Mouse (Mus musculus): ENCODE data around the gene Abhd11.

Abhd11 gene

GRCm38 (mm10) chr5:134986298-134987268, 22.4 kb upstream of the Abhd11 start:
- no peak for DNase-seq (ENCODE audit: low read depth)

GRCm38 (mm10) chr5:134989166-134989565, 19.8 kb upstream of the Abhd11 start:
- DNase-seq (ENCODE audit: low read depth): no peak

- no peak for DNase-seq (ENCODE audit: low read depth)
Observed at GRCm38 (mm10) chr5:134989741-134990140, 19.2 kb upstream of the Abhd11 start.

- DNase-seq (ENCODE audit: low read depth): no peak
Observed at GRCm38 (mm10) chr5:134992566-134992965, 16.4 kb upstream of the Abhd11 start.

- DNase-seq (ENCODE audit: low read depth): no peak
Observed at GRCm38 (mm10) chr5:134998359-134998758, 10.6 kb upstream of the Abhd11 start.

GRCm38 (mm10) chr5:134999797-135000196, 9.2 kb upstream of the Abhd11 start:
- no peak for DNase-seq (ENCODE audit: low read depth)

GRCm38 (mm10) chr5:135000751-135001150, 8.2 kb upstream of the Abhd11 start:
- no peak for DNase-seq (ENCODE audit: low read depth)

GRCm38 (mm10) chr5:135001309-135001708, 7.6 kb upstream of the Abhd11 start:
- no peak for DNase-seq (ENCODE audit: low read depth)

- DNase-seq (ENCODE audit: low read depth): no peak
Observed at GRCm38 (mm10) chr5:135002151-135002550, 6.8 kb upstream of the Abhd11 start.

GRCm38 (mm10) chr5:135007802-135008571, 965 bp upstream of the Abhd11 start:
- DNase-seq (ENCODE audit: low read depth): no peak

- DNase-seq (ENCODE audit: low read depth): peak; percentile 76
Observed at GRCm38 (mm10) chr5:135009590-135010319, 803 bp downstream of the Abhd11 start.

- DNase-seq (ENCODE audit: low read depth): no peak
Observed at GRCm38 (mm10) chr5:135010320-135010709, 1.4 kb downstream of the Abhd11 start.

- DNase-seq (ENCODE audit: low read depth): no peak
Observed at GRCm38 (mm10) chr5:135010841-135011743, 2.1 kb downstream of the Abhd11 start.

GRCm38 (mm10) chr5:135011809-135012613, 3.1 kb downstream of the Abhd11 start:
- no peak for DNase-seq (ENCODE audit: low read depth)

GRCm38 (mm10) chr5:135012671-135013441, 3.9 kb downstream of the Abhd11 start:
- peak; percentile 71 for DNase-seq (ENCODE audit: low read depth)

- peak; percentile 83 for DNase-seq (ENCODE audit: low read depth)
Observed at GRCm38 (mm10) chr5:135015497-135015896, 6.5 kb downstream of the Abhd11 start.

GRCm38 (mm10) chr5:135016224-135016759, 7.3 kb downstream of the Abhd11 start:
- no peak for DNase-seq (ENCODE audit: low read depth)

- no peak for DNase-seq (ENCODE audit: low read depth)
Observed at GRCm38 (mm10) chr5:135021814-135022213, 12.9 kb downstream of the Abhd11 start.
